Comparison of ENCODE assay signal across 36 mouse cellular contexts in genomic region chr15:99079804-99080203, GRCm38 (mm10). TPM values are rescaled to one million over a fixed set of nuclear protein-coding genes. Genes with fewer than 3 reads are reported as not detected.
DNase-seq lines count a peak whose midpoint lies in the region; ATAC-seq and TF ChIP-seq lines count a peak whose summit lies in the region.
"Had no signal": no experiment of that assay in that cellular context is flagged by ENCODE, and none has a peak within 500 bp of the region (broad histone marks: within the 10 kb centered on the region; RNA-seq: fewer than 3 reads in every experiment).

No protein-coding gene starts in this region.

- no peak for DNase-seq in forebrain, postnatal 0 days
- no peak for DNase-seq in forebrain, embryonic 11.5 days (ENCODE audit: low spot score)
- DNase-seq in lung, embryonic 14.5 days: no peak
- DNase-seq in lung, postnatal 25 days (ENCODE audit: low spot score): no peak
- no peak for DNase-seq in MEL (ENCODE audit: low read depth, low spot score)
- no peak for DNase-seq in stomach, postnatal 0 days (ENCODE audit: low spot score)
- no peak for DNase-seq in heart, adult 9 months (ENCODE audit: low spot score in 2 of 2)
- DNase-seq: adrenal gland, postnatal 25 days; cerebellum, adult 11-12 months; cerebellum, postnatal 10 days; gastrocnemius, adult 2 months; gastrocnemius, postnatal 36 days; heart, adult 18-20 months; heart, postnatal 10 days; kidney, adult 2 months; kidney, postnatal 10 days; lung, postnatal 10 days; right cerebral cortex, adult 18-20 months; thymus, adult 2 months; thymus, postnatal 36 days had no signal

- no peak for TF ChIP-seq POLR2A in MEL (IDR thresholded peaks at IDR 0.05; ENCODE audit: control insufficient read depth in 1 of 2, insufficient read depth in 1 of 2, low read depth in 1 of 2, low read length in 2 of 2, poor library complexity in 1 of 2)

- no peak overlapping the region for H3K9ac ChIP-seq in forebrain, postnatal 0 days
- H3K9ac ChIP-seq in forebrain, embryonic 11.5 days (ENCODE audit: low read length): no peak overlapping the region
- no peak overlapping the region for H3K9ac ChIP-seq in lung, embryonic 14.5 days
- H3K9ac ChIP-seq in MEL (ENCODE audit: control insufficient read depth, low read depth, low read length, poor library complexity, severe bottlenecking): no peak overlapping the region
- H3K9ac ChIP-seq in stomach, postnatal 0 days (ENCODE audit: low read length): no peak overlapping the region
- H3K9ac ChIP-seq: forebrain, embryonic 15.5 days; heart, embryonic 13.5 days; hindbrain, embryonic 15.5 days; limb, embryonic 13.5 days; midbrain, embryonic 15.5 days had no signal

- no peaks in the 10 kb centered on the region for H3K9me3 ChIP-seq in forebrain, postnatal 0 days (ENCODE audit: low read length)
- H3K9me3 ChIP-seq in forebrain, embryonic 11.5 days (ENCODE audit: control insufficient read depth, low read length): no peaks in the 10 kb centered on the region
- H3K9me3 ChIP-seq in lung, embryonic 14.5 days (ENCODE audit: low read depth, low read length): no peaks in the 10 kb centered on the region
- no peaks in the 10 kb centered on the region for H3K9me3 ChIP-seq in MEL (replicated peaks; ENCODE audit: insufficient read depth, low read length)
- no peaks in the 10 kb centered on the region for H3K9me3 ChIP-seq in stomach, postnatal 0 days (ENCODE audit: control insufficient read depth, low read length)
- H3K9me3 ChIP-seq: forebrain, embryonic 15.5 days; heart, embryonic 13.5 days; hindbrain, embryonic 15.5 days; limb, embryonic 13.5 days; midbrain, embryonic 15.5 days had no signal

- no peak overlapping the region for H3K4me3 ChIP-seq in forebrain, postnatal 0 days (ENCODE audit: low read depth, low read length)
- H3K4me3 ChIP-seq in forebrain, embryonic 11.5 days (ENCODE audit: low read depth, low read length): no peak overlapping the region
- no peak overlapping the region for H3K4me3 ChIP-seq in lung, embryonic 14.5 days (ENCODE audit: low read depth, low read length)
- no peak overlapping the region for H3K4me3 ChIP-seq in MEL (ENCODE audit: control insufficient read depth in 1 of 2, insufficient read depth in 1 of 2, low read depth in 2 of 2, low read length in 2 of 2)
- H3K4me3 ChIP-seq in stomach, postnatal 0 days (ENCODE audit: low read depth, low read length): no peak overlapping the region
- H3K4me3 ChIP-seq: forebrain, embryonic 15.5 days; gastrocnemius, adult 2 months; heart, embryonic 13.5 days; hindbrain, embryonic 15.5 days; limb, embryonic 13.5 days; midbrain, embryonic 15.5 days had no signal

- ATAC-seq in forebrain, postnatal 0 days: no peak
- ATAC-seq in forebrain, embryonic 11.5 days (replicated peaks; ENCODE audit: low FRiP score): no peak
- no peak for ATAC-seq in lung, embryonic 14.5 days (ENCODE audit: insufficient read depth)
- ATAC-seq in stomach, postnatal 0 days (ENCODE audit: low FRiP score, low TSS enrichment): no peak
- ATAC-seq: CD4-positive, CD25-positive, alpha-beta regulatory T cell, adult 4 months; forebrain, embryonic 15.5 days; midbrain, embryonic 15.5 days; Patski had no signal

- H3K79me2 ChIP-seq in MEL (ENCODE audit: control insufficient read depth, insufficient read depth, low read length, poor library complexity): peaks cover 17% of the 10 kb centered on the region

- no peak overlapping the region for H3K4me2 ChIP-seq in forebrain, postnatal 0 days (ENCODE audit: low read depth)
- H3K4me2 ChIP-seq in forebrain, embryonic 11.5 days (ENCODE audit: low read depth, low read length, severe bottlenecking): no peak overlapping the region
- H3K4me2 ChIP-seq in lung, embryonic 14.5 days: no peak overlapping the region
- H3K4me2 ChIP-seq in stomach, postnatal 0 days (replicated peaks; ENCODE audit: low read depth): no peak overlapping the region
- H3K4me2 ChIP-seq: forebrain, embryonic 15.5 days; heart, embryonic 13.5 days; hindbrain, embryonic 15.5 days; limb, embryonic 13.5 days; liver, embryonic 11.5 days; midbrain, embryonic 15.5 days had no signal

- H3K36me3 ChIP-seq in forebrain, postnatal 0 days (ENCODE audit: insufficient read depth): no peaks in the 10 kb centered on the region
- H3K36me3 ChIP-seq in forebrain, embryonic 11.5 days (ENCODE audit: control insufficient read depth, insufficient read depth, low read length): peaks cover 12% of the 10 kb centered on the region
- H3K36me3 ChIP-seq in lung, embryonic 14.5 days (ENCODE audit: insufficient read depth): peaks cover 62% of the 10 kb centered on the region
- H3K36me3 ChIP-seq in MEL (ENCODE audit: control insufficient read depth in 1 of 2, insufficient read depth in 2 of 2, low read length in 2 of 2): peaks cover 8 to 9% of the 10 kb centered on the region in 2 experiments
- no peaks in the 10 kb centered on the region; the same call in 1 of the 2 replicates for H3K36me3 ChIP-seq in stomach, postnatal 0 days (ENCODE audit: control insufficient read depth, insufficient read depth, low read length)
- H3K36me3 ChIP-seq: hindbrain, embryonic 15.5 days; midbrain, embryonic 15.5 days had no signal

- H3K4me1 ChIP-seq in forebrain, postnatal 0 days (ENCODE audit: insufficient read depth): 0 out of 2 replicates have a peak, but pooled peaks cover 6% of the 10 kb centered on the region
- H3K4me1 ChIP-seq in forebrain, embryonic 11.5 days (replicated peaks; ENCODE audit: control insufficient read depth, insufficient read depth, low read length): peaks cover 6% of the 10 kb centered on the region
- peaks cover 6% of the 10 kb centered on the region for H3K4me1 ChIP-seq in lung, embryonic 14.5 days (ENCODE audit: insufficient read depth)
- H3K4me1 ChIP-seq in MEL (ENCODE audit: control insufficient read depth in 1 of 2, insufficient read depth in 2 of 2, low read length in 2 of 2): peaks cover 2 to 5% of the 10 kb centered on the region in 2 experiments; a peak in 2 of 4 replicates
- no peaks in the 10 kb centered on the region for H3K4me1 ChIP-seq in stomach, postnatal 0 days (replicated peaks; ENCODE audit: control insufficient read depth, insufficient read depth)

- no peak overlapping the region for H3K27ac ChIP-seq in forebrain, postnatal 0 days (ENCODE audit: low read depth, low read length)
- no peak overlapping the region for H3K27ac ChIP-seq in forebrain, embryonic 11.5 days (ENCODE audit: low read depth, low read length)
- H3K27ac ChIP-seq in lung, embryonic 14.5 days (ENCODE audit: low read depth): no peak overlapping the region
- H3K27ac ChIP-seq in MEL (ENCODE audit: control insufficient read depth, low read depth, low read length): no peak overlapping the region
- H3K27ac ChIP-seq in stomach, postnatal 0 days (replicated peaks): no peak overlapping the region
- H3K27ac ChIP-seq: forebrain, embryonic 15.5 days; gastrocnemius, adult 2 months; heart, embryonic 13.5 days; hindbrain, embryonic 15.5 days; limb, embryonic 13.5 days; midbrain, embryonic 15.5 days had no signal

- no peak for TF ChIP-seq EP300 in MEL (IDR thresholded peaks at IDR 0.05; ENCODE audit: low read depth in 1 of 2, low read length in 2 of 2)
- no peak for TF ChIP-seq EP300 in stomach, postnatal 0 days (optimal IDR thresholded peaks at IDR 0.05)

- H3K27me3 ChIP-seq in forebrain, postnatal 0 days (ENCODE audit: insufficient read depth, low read length): peaks cover 14% of the 10 kb centered on the region; the same call in 1 of the 2 replicates
- H3K27me3 ChIP-seq in forebrain, embryonic 11.5 days (ENCODE audit: control insufficient read depth, insufficient read depth, low read length): peaks cover 13% of the 10 kb centered on the region
- H3K27me3 ChIP-seq in lung, embryonic 14.5 days (ENCODE audit: insufficient read depth, low read length): peaks cover 12% of the 10 kb centered on the region; the same call in 1 of the 2 replicates
- no peaks in the 10 kb centered on the region for H3K27me3 ChIP-seq in MEL (ENCODE audit: control insufficient read depth in 1 of 2, insufficient read depth in 2 of 2, low read length in 2 of 2)
- H3K27me3 ChIP-seq in stomach, postnatal 0 days (ENCODE audit: control insufficient read depth, insufficient read depth, low read length): no peaks in the 10 kb centered on the region
- H3K27me3 ChIP-seq: forebrain, embryonic 15.5 days; Patski had no signal

- WGBS in forebrain, postnatal 0 days: 89% methylated on average over 3 of the region's 3 CpGs
- 88% methylated on average over 3 of the region's 3 CpGs for WGBS in forebrain, embryonic 11.5 days
- 74% methylated on average over 3 of the region's 3 CpGs for WGBS in lung, embryonic 14.5 days
- 76% methylated on average over 3 of the region's 3 CpGs for WGBS in stomach, postnatal 0 days

- peak; percentile 24; the same call in 1 of the 2 replicates for TF ChIP-seq CTCF in forebrain, postnatal 0 days (IDR thresholded peaks at IDR 0.05; ENCODE audit: low read depth)
- TF ChIP-seq CTCF in lung, embryonic 14.5 days (IDR thresholded peaks at IDR 0.05; ENCODE audit: low read depth): 0 out of 2 replicates have a peak, but pooled peaks have one; percentile 8
- TF ChIP-seq CTCF in MEL (IDR thresholded peaks at IDR 0.05 in 2 of 3, conservative IDR thresholded peaks at IDR 0.05 in 1 of 3; ENCODE audit: control insufficient read depth in 1 of 3, insufficient read depth in 1 of 3, low read depth in 2 of 3, low read length in 3 of 3, poor library complexity in 1 of 3, severe bottlenecking in 1 of 3): peak in 1 of 3 experiments; percentile 13; a peak in 1 of 6 replicates
- peak; percentile 38; the same call in 1 of the 2 replicates for TF ChIP-seq CTCF in stomach, postnatal 0 days (IDR thresholded peaks at IDR 0.05; ENCODE audit: low read depth)

- no peak for TF ChIP-seq RAD21 in MEL (IDR thresholded peaks at IDR 0.05; ENCODE audit: low read depth, low read length)

RNA-seq across cellular contexts. Expression of gene Troap, which starts 5.4 kb away (rescaled TPM):
- 1.5 and 3.9 TPM in 2 replicates for total RNA-seq in forebrain, postnatal 0 days (2014; rRNA removed)
- 2.7 and 3.1 TPM in 2 replicates for polyA plus RNA-seq in forebrain, postnatal 0 days (2015; fragmentation: Nextera tagmentation; extraction: Ambion mirVana)
- polyA plus RNA-seq in forebrain, embryonic 11.5 days (2014; fragmentation: Nextera tagmentation; extraction: Ambion mirVana): 38.8 and 40.2 TPM in 2 replicates
- polyA plus RNA-seq in lung, embryonic 14.5 days (2014; fragmentation: Nextera tagmentation; extraction: Ambion mirVana): 33.4 and 35.1 TPM in 2 replicates
- total RNA-seq in MEL (2012; rRNA removed): 24.3 and 25.8 TPM in 2 replicates
- polyA plus RNA-seq in MEL (2012; ENCODE audit: insufficient read depth in 1 of 2, insufficient read length in 2 of 2, low read depth in 1 of 2, low replicate concordance in 2 of 2, missing spikeins in 1 of 2): 10 to 100 TPM in 1 of 2 experiments, not detected in 1; 70.2 TPM
- 5.1 and 7.1 TPM in 2 replicates for polyA plus RNA-seq in stomach, postnatal 0 days (2015; fragmentation: Nextera tagmentation; extraction: Ambion mirVana)
- total RNA-seq: gastrocnemius, adult 2 months; left cerebral cortex, adult 18-20 months had no signal

RNA-seq across cellular contexts. Expression of gene C1ql4, which starts 7.8 kb away (rescaled TPM):
- total RNA-seq in forebrain, postnatal 0 days (2014; rRNA removed): 0.23 and 0.48 TPM in 2 replicates
- 0.40 TPM in 1 of 2 replicates, not detected in the other for polyA plus RNA-seq in forebrain, postnatal 0 days (2015; fragmentation: Nextera tagmentation; extraction: Ambion mirVana)
- 0.12 TPM in 1 of 2 replicates, not detected in the other for polyA plus RNA-seq in forebrain, embryonic 11.5 days (2014; fragmentation: Nextera tagmentation; extraction: Ambion mirVana)
- polyA plus RNA-seq in lung, embryonic 14.5 days (2014; fragmentation: Nextera tagmentation; extraction: Ambion mirVana): not detected in 2 replicates
- total RNA-seq in MEL (2012; rRNA removed): 0.15 TPM in 1 of 2 replicates, not detected in the other
- polyA plus RNA-seq in MEL (2012; ENCODE audit: insufficient read depth in 1 of 2, insufficient read length in 2 of 2, low read depth in 1 of 2, low replicate concordance in 2 of 2, missing spikeins in 1 of 2): under 1 TPM in 1 of 2 experiments, not detected in 1; 0.08 TPM
- not detected in 2 replicates for polyA plus RNA-seq in stomach, postnatal 0 days (2015; fragmentation: Nextera tagmentation; extraction: Ambion mirVana)
- total RNA-seq: adrenal gland, postnatal 25 days; common myeloid progenitor, adult 5-6 weeks; gastrocnemius, adult 2 months; gastrocnemius, postnatal 36 days; heart, adult 18-20 months; heart, postnatal 10 days; hematopoietic stem cell, adult 5-6 weeks; left cerebral cortex, adult 18-20 months; left cerebral cortex, postnatal 25 days; neutrophil, adult 5-6 weeks had no signal
- polyA plus RNA-seq: CD4-positive, CD25-positive, alpha-beta regulatory T cell, adult 4 months; large intestine, adult 2 months; limb, embryonic 13.5 days; liver, embryonic 11.5 days; liver, embryonic 16.5 days; spleen, adult 2 months had no signal

RNA-seq across cellular contexts. Expression of gene Dnajc22, which starts 13.2 kb away (rescaled TPM):
- 0.38 and 0.71 TPM in 2 replicates for total RNA-seq in forebrain, postnatal 0 days (2014; rRNA removed)
- polyA plus RNA-seq in forebrain, postnatal 0 days (2015; fragmentation: Nextera tagmentation; extraction: Ambion mirVana): 0.15 and 0.51 TPM in 2 replicates
- 0.16 and 0.40 TPM in 2 replicates for polyA plus RNA-seq in forebrain, embryonic 11.5 days (2014; fragmentation: Nextera tagmentation; extraction: Ambion mirVana)
- 0.42 and 0.78 TPM in 2 replicates for polyA plus RNA-seq in lung, embryonic 14.5 days (2014; fragmentation: Nextera tagmentation; extraction: Ambion mirVana)
- total RNA-seq in MEL (2012; rRNA removed): 3.2 TPM in 2 replicates
- 1 to 10 TPM in 1 of 2 experiments, not detected in 1; 5.3 TPM for polyA plus RNA-seq in MEL (2012; ENCODE audit: insufficient read depth in 1 of 2, insufficient read length in 2 of 2, low read depth in 1 of 2, low replicate concordance in 2 of 2, missing spikeins in 1 of 2)
- 13.5 and 14.4 TPM in 2 replicates for polyA plus RNA-seq in stomach, postnatal 0 days (2015; fragmentation: Nextera tagmentation; extraction: Ambion mirVana)
- total RNA-seq: common myeloid progenitor, adult 5-6 weeks; gastrocnemius, adult 2 months; hematopoietic stem cell, adult 5-6 weeks; left cerebral cortex, adult 18-20 months; neutrophil, adult 5-6 weeks had no signal
- polyA plus RNA-seq: CD4-positive, CD25-positive, alpha-beta regulatory T cell, adult 4 months had no signal

RNA-seq across cellular contexts. Expression of gene Prph, which starts 24.8 kb away (rescaled TPM):
- 1.7 and 2.3 TPM in 2 replicates for total RNA-seq in forebrain, postnatal 0 days (2014; rRNA removed)
- 2.3 and 2.4 TPM in 2 replicates for polyA plus RNA-seq in forebrain, postnatal 0 days (2015; fragmentation: Nextera tagmentation; extraction: Ambion mirVana)
- polyA plus RNA-seq in forebrain, embryonic 11.5 days (2014; fragmentation: Nextera tagmentation; extraction: Ambion mirVana): 0.19 and 0.94 TPM in 2 replicates
- polyA plus RNA-seq in lung, embryonic 14.5 days (2014; fragmentation: Nextera tagmentation; extraction: Ambion mirVana): 0.91 and 1.8 TPM in 2 replicates
- total RNA-seq in MEL (2012; rRNA removed): not detected in 2 replicates
- polyA plus RNA-seq in MEL (2012; ENCODE audit: insufficient read depth in 1 of 2, insufficient read length in 2 of 2, low read depth in 1 of 2, low replicate concordance in 2 of 2, missing spikeins in 1 of 2): not detected
- polyA plus RNA-seq in stomach, postnatal 0 days (2015; fragmentation: Nextera tagmentation; extraction: Ambion mirVana): 25.7 and 28.6 TPM in 2 replicates
- total RNA-seq: common myeloid progenitor, adult 5-6 weeks; hematopoietic stem cell, adult 5-6 weeks; neutrophil, adult 5-6 weeks had no signal
- polyA plus RNA-seq: CD4-positive, CD25-positive, alpha-beta regulatory T cell, adult 4 months had no signal

RNA-seq across cellular contexts. Expression of gene Spats2, which starts 45.9 kb away (rescaled TPM):
- 28.9 and 29.6 TPM in 2 replicates for total RNA-seq in forebrain, postnatal 0 days (2014; rRNA removed)
- polyA plus RNA-seq in forebrain, postnatal 0 days (2015; fragmentation: Nextera tagmentation; extraction: Ambion mirVana): 21.8 and 24.4 TPM in 2 replicates
- 60.3 and 60.7 TPM in 2 replicates for polyA plus RNA-seq in forebrain, embryonic 11.5 days (2014; fragmentation: Nextera tagmentation; extraction: Ambion mirVana)
- polyA plus RNA-seq in lung, embryonic 14.5 days (2014; fragmentation: Nextera tagmentation; extraction: Ambion mirVana): 39.7 and 39.8 TPM in 2 replicates
- 8.2 and 12.0 TPM in 2 replicates for total RNA-seq in MEL (2012; rRNA removed)
- 10 to 100 TPM in 1 of 2 experiments, not detected in 1; 24.5 TPM for polyA plus RNA-seq in MEL (2012; ENCODE audit: insufficient read depth in 1 of 2, insufficient read length in 2 of 2, low read depth in 1 of 2, low replicate concordance in 2 of 2, missing spikeins in 1 of 2)
- 13.7 and 13.9 TPM in 2 replicates for polyA plus RNA-seq in stomach, postnatal 0 days (2015; fragmentation: Nextera tagmentation; extraction: Ambion mirVana)
- total RNA-seq: hematopoietic stem cell, adult 5-6 weeks; neutrophil, adult 5-6 weeks had no signal
